Mouse (Mus musculus) right cerebral cortex, postnatal 25 days (tissue): Measurements from ENCODE around the gene Gapdh.
A peak's percentile ranks its signal among the peaks of the same experiment; 100 is the strongest.
"Not testable (repeated sequence)": the region's sequence is repeated elsewhere in the genome, so short reads cannot be mapped to it uniquely, and the experiment has no call there.

Source experiments
- DNase-seq: peaks from one replicate; pipeline ENCODE4 v3.0.0; 2022

The Gapdh gene

GRCm38 (mm10) chr6:125166861-125167650 is 789 bp upstream of the Gapdh start:
- DNase-seq = no peak

GRCm38 (mm10) chr6:125165328-125165891 is 857 bp downstream of the Gapdh start:
- DNase-seq = peak; percentile 94

- DNase-seq = no peak
Measured at GRCm38 (mm10) chr6:125164672-125165327, 1.5 kb downstream of the Gapdh start.

- no peak for DNase-seq
Measured at GRCm38 (mm10) chr6:125163801-125164657, 2.2 kb downstream of the Gapdh start.

- not testable (repeated sequence) for DNase-seq
Measured at GRCm38 (mm10) chr6:125162615-125163305, 3.5 kb downstream of the Gapdh start.

GRCm38 (mm10) chr6:125161971-125162370 is 4.3 kb downstream of the Gapdh start:
- not testable (repeated sequence) for DNase-seq

- DNase-seq = peak; percentile 58
Measured at GRCm38 (mm10) chr6:125160854-125161760, 5.2 kb downstream of the Gapdh start.

GRCm38 (mm10) chr6:125160558-125160853 is 5.8 kb downstream of the Gapdh start:
- DNase-seq = no peak

- no peak for DNase-seq
Measured at GRCm38 (mm10) chr6:125159773-125160557, 6.3 kb downstream of the Gapdh start.

- no peak for DNase-seq
Measured at GRCm38 (mm10) chr6:125158944-125159492, 7.2 kb downstream of the Gapdh start.

GRCm38 (mm10) chr6:125156903-125157614 is 9.2 kb downstream of the Gapdh start:
- no peak for DNase-seq

GRCm38 (mm10) chr6:125156491-125156890 is 9.8 kb downstream of the Gapdh start:
- DNase-seq = no peak

- DNase-seq = no peak
Measured at GRCm38 (mm10) chr6:125155262-125155661, 11.0 kb downstream of the Gapdh start.

- DNase-seq = no peak
Measured at GRCm38 (mm10) chr6:125154550-125154949, 11.7 kb downstream of the Gapdh start.

GRCm38 (mm10) chr6:125153682-125154081 is 12.6 kb downstream of the Gapdh start:
- no peak for DNase-seq

GRCm38 (mm10) chr6:125153018-125153389 is 13.3 kb downstream of the Gapdh start:
- no peak for DNase-seq

GRCm38 (mm10) chr6:125152212-125153017 is 13.9 kb downstream of the Gapdh start:
- DNase-seq = no peak

GRCm38 (mm10) chr6:125149569-125149950 is 16.7 kb downstream of the Gapdh start:
- no peak for DNase-seq
